In the genomic region with DNA sequence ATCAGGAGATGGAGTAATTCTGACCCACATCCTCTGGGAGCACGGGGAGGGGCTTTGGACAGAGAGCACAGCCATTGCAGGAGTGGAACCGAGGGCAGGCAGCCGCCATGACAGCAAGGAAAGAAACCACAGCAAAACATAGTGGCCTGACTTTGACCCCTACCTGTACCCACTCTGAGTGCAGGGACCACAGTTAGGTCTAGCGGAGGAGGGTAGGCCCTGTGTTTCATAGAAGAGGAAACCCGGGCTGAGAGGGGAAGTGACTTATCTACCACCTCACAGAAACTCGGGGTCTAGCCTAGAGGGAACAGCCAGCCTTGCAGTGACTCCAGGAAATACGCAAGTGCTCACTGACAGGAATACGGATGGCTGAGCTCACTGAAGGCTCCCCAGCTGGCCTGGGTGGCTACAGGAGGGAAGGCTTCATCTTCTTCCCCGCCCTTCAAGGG, we compare ENCODE assay signal across 7 mouse cellular contexts. TPM values are rescaled to one million over a fixed set of nuclear protein-coding genes. Genes with fewer than 3 reads are reported as not detected.
A peak's percentile ranks its signal among the peaks of the same experiment; 100 is the strongest.
DNase-seq lines count a peak whose midpoint lies in the region; ATAC-seq lines count a peak whose summit lies in the region.

No protein-coding gene starts in this region.

- H3K36me3 ChIP-seq in embryonic facial prominence, embryonic 15.5 days, result no peaks in the 10 kb centered on the region
- no peaks in the 10 kb centered on the region for H3K36me3 ChIP-seq in hindbrain, embryonic 11.5 days (ENCODE audit: control insufficient read depth, insufficient read depth, low read length)
- no peaks in the 10 kb centered on the region for H3K36me3 ChIP-seq in limb, embryonic 15.5 days
- H3K36me3 ChIP-seq in midbrain, embryonic 16.5 days (ENCODE audit: control insufficient read depth, insufficient read depth, low read length), result no peaks in the 10 kb centered on the region

- H3K9ac ChIP-seq in embryonic facial prominence, embryonic 15.5 days, result peak overlapping the region; percentile 64; the same call in 1 of the 2 replicates
- peak overlapping the region; percentile 68 for H3K9ac ChIP-seq in hindbrain, embryonic 11.5 days (ENCODE audit: low read depth, low read length)
- H3K9ac ChIP-seq in limb, embryonic 15.5 days, result peak overlapping the region; percentile 49; the same call in 1 of the 2 replicates
- H3K9ac ChIP-seq in midbrain, embryonic 16.5 days (ENCODE audit: low read depth, low read length), result no peak overlapping the region

- 40% methylated on average over 9 of the region's 9 CpGs for WGBS in embryonic facial prominence, embryonic 15.5 days
- WGBS in hindbrain, embryonic 11.5 days, result 60% methylated on average over 9 of the region's 9 CpGs
- WGBS in limb, embryonic 15.5 days, result 45% methylated on average over 9 of the region's 9 CpGs
- WGBS in midbrain, embryonic 16.5 days, result 63% methylated on average over 9 of the region's 9 CpGs

- no peak for ATAC-seq in embryonic facial prominence, embryonic 15.5 days (ENCODE audit: insufficient number of reproducible peaks, low FRiP score, low TSS enrichment, low read depth)
- ATAC-seq in hindbrain, embryonic 11.5 days (ENCODE audit: low FRiP score), result no peak
- ATAC-seq in limb, embryonic 15.5 days (ENCODE audit: insufficient number of reproducible peaks, low FRiP score, low TSS enrichment, low read depth), result no peak
- no peak for ATAC-seq in midbrain, embryonic 16.5 days

- DNase-seq in NIH3T3 (ENCODE audit: low read depth), result peak; percentile 53
- DNase-seq in hindbrain, embryonic 11.5 days (ENCODE audit: low spot score), result no peak
- DNase-seq in thymus, postnatal 4 days, result peak; percentile 41
- DNase-seq in Muller cell, postnatal 12 days (ENCODE audit: inconsistent ontology term), result no peak

- H3K4me1 ChIP-seq in embryonic facial prominence, embryonic 15.5 days, result peaks cover 61% of the 10 kb centered on the region
- H3K4me1 ChIP-seq in hindbrain, embryonic 11.5 days (replicated peaks; ENCODE audit: control insufficient read depth, insufficient read depth, low read length), result 0 out of 2 replicates have a peak, but pooled peaks cover 3% of the 10 kb centered on the region
- H3K4me1 ChIP-seq in limb, embryonic 15.5 days, result peaks cover 50% of the 10 kb centered on the region
- H3K4me1 ChIP-seq in midbrain, embryonic 16.5 days (ENCODE audit: control insufficient read depth, insufficient read depth, low read length), result peaks cover 6% of the 10 kb centered on the region; the same call in 1 of the 2 replicates

- peak overlapping the region; percentile 74 for H3K4me3 ChIP-seq in embryonic facial prominence, embryonic 15.5 days (replicated peaks)
- peak overlapping the region; percentile 60 for H3K4me3 ChIP-seq in hindbrain, embryonic 11.5 days (ENCODE audit: low read depth, low read length)
- H3K4me3 ChIP-seq in limb, embryonic 15.5 days, result peak overlapping the region; percentile 65
- no peak overlapping the region for H3K4me3 ChIP-seq in midbrain, embryonic 16.5 days (ENCODE audit: low read depth, low read length)

- H3K27ac ChIP-seq in embryonic facial prominence, embryonic 15.5 days (replicated peaks), result peak overlapping the region; percentile 39; the same call in 1 of the 2 replicates
- H3K27ac ChIP-seq in hindbrain, embryonic 11.5 days (ENCODE audit: low read depth, low read length), result no peak overlapping the region
- H3K27ac ChIP-seq in limb, embryonic 15.5 days, result no peak overlapping the region
- H3K27ac ChIP-seq in midbrain, embryonic 16.5 days (ENCODE audit: low read length), result no peak overlapping the region

- H3K9me3 ChIP-seq in embryonic facial prominence, embryonic 15.5 days (replicated peaks), result no peaks in the 10 kb centered on the region
- no peaks in the 10 kb centered on the region for H3K9me3 ChIP-seq in hindbrain, embryonic 11.5 days (ENCODE audit: control insufficient read depth, low read length)
- H3K9me3 ChIP-seq in limb, embryonic 15.5 days, result no peaks in the 10 kb centered on the region
- H3K9me3 ChIP-seq in midbrain, embryonic 16.5 days (replicated peaks; ENCODE audit: control insufficient read depth, low read length, poor library complexity, severe bottlenecking), result no peaks in the 10 kb centered on the region

- no peaks in the 10 kb centered on the region for H3K27me3 ChIP-seq in embryonic facial prominence, embryonic 15.5 days
- H3K27me3 ChIP-seq in hindbrain, embryonic 11.5 days (ENCODE audit: control insufficient read depth, insufficient read depth, low read length), result peaks cover 2% of the 10 kb centered on the region; the same call in 1 of the 2 replicates
- no peaks in the 10 kb centered on the region for H3K27me3 ChIP-seq in limb, embryonic 15.5 days
- no peaks in the 10 kb centered on the region for H3K27me3 ChIP-seq in midbrain, embryonic 16.5 days (ENCODE audit: control insufficient read depth, insufficient read depth, low read depth, low read length)

- H3K4me2 ChIP-seq in embryonic facial prominence, embryonic 15.5 days (replicated peaks), result peak overlapping the region; percentile 73
- peak overlapping the region; percentile 63 for H3K4me2 ChIP-seq in hindbrain, embryonic 11.5 days (replicated peaks; ENCODE audit: low read depth, low read length)
- H3K4me2 ChIP-seq in limb, embryonic 15.5 days, result peak overlapping the region; percentile 60
- peak overlapping the region; percentile 81 for H3K4me2 ChIP-seq in midbrain, embryonic 16.5 days (ENCODE audit: low read length)

RNA-seq across cellular contexts. Expression of a gene that starts 1.0 kb away (rescaled TPM):
- polyA plus RNA-seq in embryonic facial prominence, embryonic 15.5 days (2015; fragmentation: Nextera tagmentation; extraction: Ambion mirVana), result 15.0 and 16.0 TPM in 2 replicates
- polyA plus RNA-seq in hindbrain, embryonic 11.5 days (2014; fragmentation: Nextera tagmentation; extraction: Ambion mirVana), result 10.2 and 10.7 TPM in 2 replicates
- polyA plus RNA-seq in limb, embryonic 15.5 days (2015; fragmentation: Nextera tagmentation; extraction: Ambion mirVana), result 18.6 and 19.7 TPM in 2 replicates
- polyA plus RNA-seq in midbrain, embryonic 16.5 days (2015; fragmentation: Nextera tagmentation; extraction: Ambion mirVana), result 3.1 and 3.8 TPM in 2 replicates

RNA-seq across cellular contexts. Expression of a gene that starts 8.1 kb away (rescaled TPM):
- polyA plus RNA-seq in embryonic facial prominence, embryonic 15.5 days (2015; fragmentation: Nextera tagmentation; extraction: Ambion mirVana), result 10.8 and 11.5 TPM in 2 replicates
- 9.9 and 12.5 TPM in 2 replicates for polyA plus RNA-seq in hindbrain, embryonic 11.5 days (2014; fragmentation: Nextera tagmentation; extraction: Ambion mirVana)
- 8.9 and 9.6 TPM in 2 replicates for polyA plus RNA-seq in limb, embryonic 15.5 days (2015; fragmentation: Nextera tagmentation; extraction: Ambion mirVana)
- 2.0 and 2.1 TPM in 2 replicates for polyA plus RNA-seq in midbrain, embryonic 16.5 days (2015; fragmentation: Nextera tagmentation; extraction: Ambion mirVana)

RNA-seq across cellular contexts. Expression of a gene that starts 50.6 kb away (rescaled TPM):
- 7.9 and 8.9 TPM in 2 replicates for polyA plus RNA-seq in embryonic facial prominence, embryonic 15.5 days (2015; fragmentation: Nextera tagmentation; extraction: Ambion mirVana)
- 19.5 and 23.7 TPM in 2 replicates for polyA plus RNA-seq in hindbrain, embryonic 11.5 days (2014; fragmentation: Nextera tagmentation; extraction: Ambion mirVana)
- 7.9 and 9.5 TPM in 2 replicates for polyA plus RNA-seq in limb, embryonic 15.5 days (2015; fragmentation: Nextera tagmentation; extraction: Ambion mirVana)
- polyA plus RNA-seq in midbrain, embryonic 16.5 days (2015; fragmentation: Nextera tagmentation; extraction: Ambion mirVana), result 2.9 TPM in 2 replicates

RNA-seq across cellular contexts. Expression of a gene that starts 58.8 kb away (rescaled TPM):
- polyA plus RNA-seq in embryonic facial prominence, embryonic 15.5 days (2015; fragmentation: Nextera tagmentation; extraction: Ambion mirVana), result 0.32 and 0.51 TPM in 2 replicates
- 0.20 and 0.71 TPM in 2 replicates for polyA plus RNA-seq in hindbrain, embryonic 11.5 days (2014; fragmentation: Nextera tagmentation; extraction: Ambion mirVana)
- 0.35 and 0.76 TPM in 2 replicates for polyA plus RNA-seq in limb, embryonic 15.5 days (2015; fragmentation: Nextera tagmentation; extraction: Ambion mirVana)
- 1.1 and 1.8 TPM in 2 replicates for polyA plus RNA-seq in midbrain, embryonic 16.5 days (2015; fragmentation: Nextera tagmentation; extraction: Ambion mirVana)

Comparison
In these comparisons a context has a peak if more than half of its experiments do, and no peak if none do; other contexts are left out.
1. DNase-seq: peak in NIH3T3 (single experiment) and thymus, postnatal 4 days (single experiment); none in hindbrain, embryonic 11.5 days (single experiment) and Muller cell, postnatal 12 days (single experiment).
2. Peak in every context shown above with its lines, with median percentiles within 50 percentile points of each other: H3K4me2 ChIP-seq.